Mouse (Mus musculus): ENCODE results near the gene Kif3a. TPM values are rescaled to one million over a fixed set of nuclear protein-coding genes. Genes with fewer than 3 reads are reported as not detected.

Kif3a gene
- polyA plus RNA-seq (2017; shearing (Covaris generic)) = 7.1 TPM

GRCm38 (mm10) chr11:53567224-53568014 is at the start of gene Kif3a:
TSS of gene Kif3a (plus strand) at chr11:53567379.

DNA sequence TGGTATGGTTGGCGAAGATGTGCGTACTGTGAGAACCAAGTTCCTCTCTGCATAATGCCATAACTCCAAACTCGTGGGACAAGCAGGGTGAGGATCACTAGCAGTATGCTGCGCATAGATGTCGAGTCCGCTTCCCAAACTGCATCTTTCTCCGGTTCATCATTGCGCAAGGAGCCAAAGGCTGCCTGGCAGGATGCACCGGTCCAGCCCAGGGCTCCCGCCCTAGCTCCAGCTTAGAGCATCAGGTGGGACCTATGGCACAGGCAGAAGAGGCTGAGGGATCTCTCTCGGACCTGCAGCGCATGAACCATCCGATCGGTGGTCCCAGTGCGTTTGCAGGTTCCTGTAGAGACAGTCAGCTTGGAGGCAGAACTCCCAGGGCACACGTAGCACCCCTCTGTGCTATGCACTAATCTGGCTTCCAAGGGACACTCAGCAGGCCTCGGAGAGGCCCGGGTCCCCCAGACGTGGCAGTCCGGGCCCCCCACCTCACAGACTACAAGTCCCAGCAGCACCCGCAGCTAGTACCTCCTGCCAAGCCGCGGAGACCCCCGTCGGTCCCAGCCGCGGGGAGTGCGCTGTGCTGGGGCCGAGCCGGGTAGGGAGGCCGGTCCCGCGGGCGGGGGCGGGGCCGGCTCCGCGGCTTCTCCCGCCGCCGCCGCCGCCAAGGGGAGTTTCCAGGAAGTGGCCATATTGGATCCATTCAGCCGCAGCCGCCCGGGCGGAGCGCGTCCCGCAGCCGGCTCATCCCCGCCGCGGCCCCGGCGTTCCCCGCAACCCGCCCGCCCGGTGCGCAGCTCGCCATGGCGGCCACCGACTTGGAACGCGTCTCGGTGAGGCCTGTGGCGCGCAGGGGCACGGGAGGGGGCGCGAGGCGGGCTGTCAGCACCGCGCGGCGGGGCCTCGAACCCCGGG is 47.7 kb upstream of the Kif3a start, which contains the start of gene Sept8:
Gene Sept8, plus strand, starts transcription at position 51 of the 915 bp plus-strand sequence.

DNA sequence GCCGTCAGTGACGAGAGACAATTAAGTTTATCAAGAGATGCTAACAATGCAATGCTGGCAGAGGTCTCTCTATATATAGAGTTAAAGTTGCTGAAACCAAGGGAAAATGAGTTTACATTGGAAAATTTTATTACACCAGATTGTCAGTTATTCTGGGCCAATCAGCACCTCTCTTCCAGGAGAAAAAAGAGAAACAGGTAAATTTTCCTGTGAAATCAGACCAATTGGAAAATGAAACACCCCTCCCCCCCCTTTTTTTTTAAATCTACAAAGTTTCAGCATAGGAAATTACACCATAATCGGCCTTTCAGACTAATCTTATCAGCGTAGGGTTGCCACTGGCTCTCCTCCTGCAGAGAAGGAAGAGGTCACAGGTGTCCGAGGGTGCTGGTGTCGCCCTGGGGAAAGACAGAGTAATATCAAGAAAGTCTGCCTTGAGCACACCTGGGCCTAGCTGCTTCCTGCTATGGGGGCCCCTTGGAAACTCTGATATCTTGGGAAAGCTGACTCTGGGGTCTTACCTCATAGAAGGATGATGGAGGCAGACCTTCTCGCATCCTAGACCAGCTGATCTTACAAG is 51.5 kb downstream of the Kif3a start, which contains the start of gene Il4:
Gene Il4, minus strand, starts transcription at position 51 of the 580 bp plus-strand sequence.

GRCm38 (mm10) chr11:53634556-53634955 is 67.4 kb downstream of the Kif3a start, which contains the start of gene Il13:
TSS of gene Il13 (minus strand) at chr11:53634702.

Other genes starting within 250 kb of the Kif3a start
- 27.0 TPM for gene Zcchc10, start 242.7 kb upstream of the Kif3a start, polyA plus RNA-seq (2017; shearing (Covaris generic))
- gene Aff4, start 216.5 kb upstream of the Kif3a start, polyA plus RNA-seq (2017; shearing (Covaris generic)) = 478 TPM
- gene Leap2, start 144.2 kb upstream of the Kif3a start, polyA plus RNA-seq (2017; shearing (Covaris generic)) = not detected
- 203 TPM for gene Uqcrq, start 136.5 kb upstream of the Kif3a start, polyA plus RNA-seq (2017; shearing (Covaris generic))
- 0.30 TPM for gene Gdf9, start 136.4 kb upstream of the Kif3a start, polyA plus RNA-seq (2017; shearing (Covaris generic))
- gene Gm10447, start 110.3 kb upstream of the Kif3a start, polyA plus RNA-seq (2017; shearing (Covaris generic)) = 0.16 TPM
- gene Shroom1, start 110.2 kb upstream of the Kif3a start, polyA plus RNA-seq (2017; shearing (Covaris generic)) = 0.12 TPM
- not detected for gene Gm9837, start 96.9 kb upstream of the Kif3a start, polyA plus RNA-seq (2017; shearing (Covaris generic))
- not detected for gene Gm9945, start 87.2 kb upstream of the Kif3a start, polyA plus RNA-seq (2017; shearing (Covaris generic))
- not detected for gene Sowaha, start 87.1 kb upstream of the Kif3a start, polyA plus RNA-seq (2017; shearing (Covaris generic))
- gene Sept8, start 48.1 kb upstream of the Kif3a start, polyA plus RNA-seq (2017; shearing (Covaris generic)) = 1.9 TPM
- gene Il4, start 51.3 kb downstream of the Kif3a start, polyA plus RNA-seq (2017; shearing (Covaris generic)) = 5.4 TPM
- gene Il13, start 67.3 kb downstream of the Kif3a start, polyA plus RNA-seq (2017; shearing (Covaris generic)) = not detected
- gene Rad50, start 139.9 kb downstream of the Kif3a start, polyA plus RNA-seq (2017; shearing (Covaris generic)) = 26.1 TPM
- not detected for gene Il5, start 153.4 kb downstream of the Kif3a start, polyA plus RNA-seq (2017; shearing (Covaris generic))
- gene Irf1, start 202.6 kb downstream of the Kif3a start, polyA plus RNA-seq (2017; shearing (Covaris generic)) = 289 TPM
- 1.8 TPM for gene Gm17334, start 205.8 kb downstream of the Kif3a start, polyA plus RNA-seq (2017; shearing (Covaris generic))

Data from effector memory CD4-positive, alpha-beta T cell, adult 5 months (primary cell).